Mouse (Mus musculus): ENCODE data around the gene Reg3g.

- TF ChIP-seq CTCF (IDR thresholded peaks at IDR 0.05; ENCODE audit: low read depth) (no peak), EP300 (IDR thresholded peaks at IDR 0.05; ENCODE audit: low read depth) (no peak)
Observed at GRCm38 (mm10) chr6:78494633-78495032, 26.0 kb upstream of the Reg3g start.
